Mouse (Mus musculus): ENCODE data around the gene Bola2. TPM values are rescaled to one million over a fixed set of nuclear protein-coding genes. Genes with fewer than 3 reads are reported as not detected.

The Bola2 gene
- polyA plus RNA-seq, 1 experiment = 63.9 TPM

- no peak for TF ChIP-seq POLR2A (IDR thresholded peaks at IDR 0.05; ENCODE audit: low read depth, low read length)
- TF ChIP-seq CTCF (conservative IDR thresholded peaks at IDR 0.05; ENCODE audit: insufficient read depth, insufficient read length, low read depth, low read length) = no peak
- Histone ChIP-seq H3K4me3 (ENCODE audit: insufficient read depth, low read depth, low read length) (no peak overlapping the region), H3K27me3 (replicated peaks; ENCODE audit: control insufficient read depth, insufficient read depth, low read length) (0 out of 2 replicates have a peak, but pooled peaks cover 2% of the 10 kb centered on the region), H3K36me3 (ENCODE audit: control insufficient read depth, insufficient read depth, low read length) (no peaks in the 10 kb centered on the region), H3K27ac (ENCODE audit: insufficient read depth, low read depth, low read length) (no peak overlapping the region), H3K4me1 (ENCODE audit: control insufficient read depth, insufficient read depth, low read length) (no peaks in the 10 kb centered on the region)
- DNase-seq = no peak
- WGBS = 57% methylated on average over 24 of the region's 24 CpGs
Observed at GRCm38 (mm10) chr7:126701559-126702357, 6.6 kb downstream of the Bola2 start.

- Histone ChIP-seq H3K36me3 (ENCODE audit: control insufficient read depth, insufficient read depth, low read length) (no peaks in the 10 kb centered on the region), H3K4me1 (ENCODE audit: control insufficient read depth, insufficient read depth, low read length) (no peaks in the 10 kb centered on the region), H3K27ac (ENCODE audit: insufficient read depth, low read depth, low read length) (no peak overlapping the region), H3K27me3 (replicated peaks; ENCODE audit: control insufficient read depth, insufficient read depth, low read length) (0 out of 2 replicates have a peak, but pooled peaks cover 2% of the 10 kb centered on the region), H3K4me3 (ENCODE audit: insufficient read depth, low read depth, low read length) (no peak overlapping the region)
- no peak for DNase-seq
- TF ChIP-seq POLR2A (IDR thresholded peaks at IDR 0.05; ENCODE audit: low read depth, low read length) (no peak), CTCF (conservative IDR thresholded peaks at IDR 0.05; ENCODE audit: insufficient read depth, insufficient read length, low read depth, low read length) (no peak)
- 86% methylated on average over 6 of the region's 6 CpGs for WGBS
Observed at GRCm38 (mm10) chr7:126702358-126702757, 7.2 kb downstream of the Bola2 start.

GRCm38 (mm10) chr7:126702861-126703756 is 7.9 kb downstream of the Bola2 start:
- Histone ChIP-seq H3K36me3 (ENCODE audit: control insufficient read depth, insufficient read depth, low read length) (no peaks in the 10 kb centered on the region), H3K4me1 (ENCODE audit: control insufficient read depth, insufficient read depth, low read length) (no peaks in the 10 kb centered on the region), H3K27me3 (replicated peaks; ENCODE audit: control insufficient read depth, insufficient read depth, low read length) (0 out of 2 replicates have a peak, but pooled peaks cover 2% of the 10 kb centered on the region), H3K4me3 (ENCODE audit: insufficient read depth, low read depth, low read length) (peak overlapping the region; percentile 20), H3K27ac (ENCODE audit: insufficient read depth, low read depth, low read length) (no peak overlapping the region)
- WGBS = 83% methylated on average over 12 of the region's 12 CpGs
- DNase-seq = no peak
- no peak for TF ChIP-seq CTCF (conservative IDR thresholded peaks at IDR 0.05; ENCODE audit: insufficient read depth, insufficient read length, low read depth, low read length)
- TF ChIP-seq POLR2A (IDR thresholded peaks at IDR 0.05; ENCODE audit: low read depth, low read length) = no peak

GRCm38 (mm10) chr7:126703757-126704077 is 8.5 kb downstream of the Bola2 start:
- DNase-seq = no peak
- no peak for TF ChIP-seq POLR2A (IDR thresholded peaks at IDR 0.05; ENCODE audit: low read depth, low read length)
- no peak for TF ChIP-seq CTCF (conservative IDR thresholded peaks at IDR 0.05; ENCODE audit: insufficient read depth, insufficient read length, low read depth, low read length)
- Histone ChIP-seq H3K4me1 (ENCODE audit: control insufficient read depth, insufficient read depth, low read length) (no peaks in the 10 kb centered on the region), H3K4me3 (ENCODE audit: insufficient read depth, low read depth, low read length) (peak overlapping the region; percentile 20; the same call in 1 of the 2 replicates), H3K36me3 (ENCODE audit: control insufficient read depth, insufficient read depth, low read length) (no peaks in the 10 kb centered on the region), H3K27ac (ENCODE audit: insufficient read depth, low read depth, low read length) (no peak overlapping the region), H3K27me3 (replicated peaks; ENCODE audit: control insufficient read depth, insufficient read depth, low read length) (0 out of 2 replicates have a peak, but pooled peaks cover 2% of the 10 kb centered on the region)
- 27% methylated on average over 7 of the region's 7 CpGs for WGBS

- 0 out of 2 replicates have a peak, but pooled peaks cover 2% of the 10 kb centered on the region for H3K27me3 ChIP-seq (replicated peaks; ENCODE audit: control insufficient read depth, insufficient read depth, low read length)
- no peak overlapping the region for H3K27ac ChIP-seq (ENCODE audit: insufficient read depth, low read depth, low read length)
- peak overlapping the region; percentile 25 for H3K4me3 ChIP-seq (ENCODE audit: insufficient read depth, low read depth, low read length)
- TF ChIP-seq CTCF (conservative IDR thresholded peaks at IDR 0.05; ENCODE audit: insufficient read depth, insufficient read length, low read depth, low read length) = no peak
- TF ChIP-seq POLR2A (IDR thresholded peaks at IDR 0.05; ENCODE audit: low read depth, low read length) = no peak
- H3K4me1 ChIP-seq (ENCODE audit: control insufficient read depth, insufficient read depth, low read length) = no peaks in the 10 kb centered on the region
- H3K36me3 ChIP-seq (ENCODE audit: control insufficient read depth, insufficient read depth, low read length) = no peaks in the 10 kb centered on the region
- WGBS = 4% methylated on average over 39 of the region's 39 CpGs
- DNase-seq = peak; percentile 51
Observed at GRCm38 (mm10) chr7:126704121-126704980, 9.2 kb downstream of the Bola2 start.

GRCm38 (mm10) chr7:126707442-126708174 is 12.4 kb downstream of the Bola2 start, which contains the start of gene Coro1a:
TSS of gene Coro1a (minus strand) at chr7:126707787.
- H3K4me3 ChIP-seq (ENCODE audit: insufficient read depth, low read depth, low read length) = no peak within 1 kb of the TSS
- H3K4me1 ChIP-seq (ENCODE audit: control insufficient read depth, insufficient read depth, low read length) = no peaks in the 10 kb centered on the region
- 84% methylated on average over 19 of the region's 19 CpGs for WGBS
- DNase-seq = no peak
- no peak for TF ChIP-seq POLR2A (IDR thresholded peaks at IDR 0.05; ENCODE audit: low read depth, low read length)
- TF ChIP-seq CTCF (conservative IDR thresholded peaks at IDR 0.05; ENCODE audit: insufficient read depth, insufficient read length, low read depth, low read length) = no peak
- H3K27me3 ChIP-seq (replicated peaks; ENCODE audit: control insufficient read depth, insufficient read depth, low read length) = 0 out of 2 replicates have a peak, but pooled peaks cover 2% of the 10 kb centered on the region
- H3K36me3 ChIP-seq (ENCODE audit: control insufficient read depth, insufficient read depth, low read length) = no peaks in the 10 kb centered on the region
- H3K27ac ChIP-seq (ENCODE audit: insufficient read depth, low read depth, low read length) = no peak within 1 kb of the TSS

Data from kidney, adult 2 months (tissue).